Mouse (Mus musculus): ENCODE data around the gene Vav3. TPM values are rescaled to one million over a fixed set of nuclear protein-coding genes. Genes with fewer than 3 reads are reported as not detected.
A peak's percentile ranks its signal among the peaks of the same experiment; 100 is the strongest.
"Not testable (repeated sequence)": the region's sequence is repeated elsewhere in the genome, so short reads cannot be mapped to it uniquely, and the experiment has no call there.

The Vav3 gene
- total RNA-seq, 2 experiments from 2014 or later: 5.5 to 6.6 TPM

DNA sequence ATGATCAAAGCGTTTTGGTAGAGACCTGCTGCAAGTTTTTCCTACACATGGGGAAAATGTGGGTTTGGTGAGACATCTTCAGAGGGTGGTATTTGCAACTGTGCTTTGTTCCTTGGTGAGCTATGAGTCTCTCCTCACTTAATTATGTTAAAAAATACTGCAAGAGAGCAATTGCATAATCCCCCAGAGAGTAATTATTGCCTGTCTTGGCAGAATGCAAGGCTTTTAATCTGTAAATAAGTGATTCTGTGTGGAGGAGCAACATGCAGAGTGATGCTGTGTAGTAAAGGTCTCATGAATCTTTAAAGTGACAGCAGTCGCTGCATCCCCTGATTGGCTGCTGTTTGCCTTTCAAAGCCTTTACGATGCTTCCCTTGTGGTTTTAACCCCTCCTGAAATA, 80.6 kb downstream of the Vav3 start:
- no peak for ATAC-seq (replicated peaks; ENCODE audit: low FRiP score, low TSS enrichment, poor library complexity, severe bottlenecking)

DNA sequence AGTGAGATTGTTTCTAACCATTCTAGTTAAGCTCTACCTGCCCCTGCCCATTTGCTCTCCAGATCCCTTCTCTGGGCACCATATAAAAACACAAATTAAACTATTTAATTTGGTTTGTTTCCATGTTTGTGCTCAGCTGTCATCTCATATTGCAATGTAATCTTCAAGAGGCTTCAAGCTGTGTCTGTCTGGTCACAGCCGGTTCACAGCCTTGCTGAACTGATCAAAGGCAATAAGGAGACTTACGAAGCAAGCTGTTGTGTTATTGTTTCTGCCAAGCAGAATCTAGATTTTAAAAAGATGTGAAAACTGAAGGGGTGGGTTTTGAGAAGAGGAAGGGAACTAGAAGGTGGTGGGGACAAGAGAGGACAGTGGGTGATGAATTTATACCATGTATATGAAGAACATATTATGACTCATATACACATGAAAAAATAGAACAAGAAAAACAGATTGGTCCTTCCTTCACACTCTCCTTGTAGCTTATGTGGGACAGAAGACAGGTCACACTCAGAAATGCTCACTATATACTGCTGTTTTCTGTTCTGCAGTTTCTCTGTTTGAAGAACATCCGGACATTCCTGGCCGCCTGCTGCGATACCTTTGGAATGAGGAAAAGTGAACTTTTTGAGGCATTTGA, 83.1 kb downstream of the Vav3 start:
- ATAC-seq (replicated peaks; ENCODE audit: low FRiP score, low TSS enrichment, poor library complexity, severe bottlenecking): no peak

DNA sequence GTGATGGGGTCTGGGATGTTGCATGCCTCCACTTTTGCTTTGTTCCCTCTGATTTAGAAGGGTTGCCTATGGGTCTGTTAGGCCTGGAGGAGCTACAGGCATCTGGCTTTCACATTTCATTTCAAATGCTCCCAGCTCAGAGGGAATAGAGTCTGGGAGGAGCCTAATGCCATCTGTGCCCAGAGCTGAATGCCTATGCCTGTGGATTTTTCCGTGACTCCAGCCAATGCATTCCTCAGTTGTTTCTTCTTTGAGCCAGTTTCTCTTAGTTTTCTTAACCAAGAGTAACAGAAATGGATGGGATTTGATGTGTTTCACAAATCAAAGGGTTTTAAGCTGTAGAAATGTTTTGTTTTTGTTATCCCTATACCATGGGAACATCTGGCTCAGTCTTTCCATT, 90.8 kb downstream of the Vav3 start:
- ATAC-seq (replicated peaks; ENCODE audit: low FRiP score, low TSS enrichment, poor library complexity, severe bottlenecking): no peak

DNA sequence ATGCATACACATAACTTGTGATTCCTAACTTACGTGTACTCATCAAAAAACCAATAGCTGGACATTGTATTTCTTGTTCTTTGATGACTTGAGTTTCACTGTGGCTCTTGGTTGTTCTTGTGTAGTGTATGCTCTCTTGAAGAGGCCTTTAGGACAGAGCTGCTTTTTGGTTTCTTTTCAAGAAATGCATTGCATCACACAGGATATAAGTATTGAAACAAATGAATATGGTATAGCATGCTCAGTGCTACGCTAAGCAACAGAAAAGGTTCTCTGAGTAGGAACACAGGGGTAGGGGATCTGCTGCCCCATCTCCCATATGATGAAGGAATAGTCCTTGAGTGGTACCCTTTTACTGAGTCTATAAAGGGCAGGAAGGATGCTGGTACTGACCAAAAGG, 98.1 kb downstream of the Vav3 start:
- no peak for ATAC-seq (replicated peaks; ENCODE audit: low FRiP score, low TSS enrichment, poor library complexity, severe bottlenecking)

DNA sequence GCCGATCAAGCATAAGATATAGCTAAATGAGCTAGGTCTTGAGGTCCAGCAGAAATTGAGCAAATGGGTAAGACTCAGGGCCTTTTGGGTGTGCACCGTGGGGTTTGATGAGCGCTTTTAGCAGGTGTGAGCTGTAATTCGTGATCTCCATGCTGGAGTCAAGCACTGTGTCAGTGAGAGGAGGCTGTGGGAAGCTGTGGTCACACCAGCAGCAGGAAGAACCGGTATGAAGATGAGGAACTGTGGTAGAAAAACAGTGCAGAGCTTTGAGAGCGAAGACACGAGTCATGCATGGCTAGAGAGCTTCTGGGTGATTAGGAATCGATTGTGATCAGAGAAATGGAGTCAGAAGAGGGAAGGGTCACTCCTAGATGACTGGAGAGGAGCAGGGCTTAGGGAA, 98.8 kb downstream of the Vav3 start:
- ATAC-seq (replicated peaks; ENCODE audit: low FRiP score, low TSS enrichment, poor library complexity, severe bottlenecking): no peak

DNA sequence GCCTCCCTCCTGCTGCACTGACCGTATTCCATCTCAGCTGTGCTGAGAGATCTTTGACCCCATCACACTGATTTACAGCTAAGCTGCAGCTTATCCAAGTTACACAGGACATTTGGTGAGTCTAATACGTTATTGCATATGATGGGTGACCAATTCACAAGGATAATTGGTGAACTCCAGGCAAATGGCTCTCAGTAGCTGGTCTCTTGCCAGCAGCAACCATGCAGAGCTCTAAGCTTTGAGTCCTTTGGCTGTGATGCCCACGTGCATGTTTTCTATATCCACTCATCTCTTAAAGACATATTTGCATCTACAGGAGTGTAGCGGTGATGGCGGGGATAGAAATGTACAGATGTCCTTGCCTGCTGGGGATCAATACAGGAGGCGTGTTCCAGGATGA, 99.5 kb downstream of the Vav3 start:
- ATAC-seq (replicated peaks; ENCODE audit: low FRiP score, low TSS enrichment, poor library complexity, severe bottlenecking): no peak

DNA sequence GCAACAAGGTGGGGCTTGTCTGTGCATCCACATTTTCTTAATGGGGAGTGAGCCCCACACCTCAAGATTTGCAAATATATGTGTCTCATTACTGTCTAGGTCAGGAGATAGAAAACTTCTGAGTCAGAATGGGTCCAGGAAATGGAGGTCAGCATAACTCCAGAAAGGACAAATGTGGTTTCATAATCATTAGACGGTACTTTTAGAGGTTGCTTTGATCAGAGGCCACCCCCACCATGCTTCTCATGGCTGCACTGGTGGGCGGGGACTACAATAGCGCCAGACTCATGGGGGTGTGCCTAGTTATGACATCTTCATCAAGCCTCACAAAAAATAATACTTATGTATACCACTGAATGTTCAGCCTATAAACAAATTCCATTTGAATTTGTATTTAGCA, 103.6 kb downstream of the Vav3 start:
- no peak for ATAC-seq (replicated peaks; ENCODE audit: low FRiP score, low TSS enrichment, poor library complexity, severe bottlenecking)

DNA sequence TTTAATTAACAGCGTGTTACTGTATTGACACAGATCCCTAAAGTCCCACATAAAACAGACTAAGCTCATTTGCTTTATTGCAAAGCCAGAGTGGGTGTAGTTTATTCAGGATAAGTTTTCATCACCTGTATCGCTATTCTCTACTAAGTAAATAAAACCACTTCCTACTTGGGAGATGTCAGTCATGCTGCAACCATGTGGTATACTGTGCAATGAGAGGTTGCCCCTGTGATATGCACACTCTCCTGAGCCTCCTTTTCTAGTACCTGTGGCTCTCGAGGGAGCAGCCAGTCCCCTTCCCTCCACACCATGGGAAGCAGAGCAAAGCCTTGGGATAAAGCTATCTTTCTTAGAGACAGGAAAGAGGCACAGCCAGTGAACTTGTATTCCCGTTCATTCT, 106.5 kb downstream of the Vav3 start:
- no peak for ATAC-seq (replicated peaks; ENCODE audit: low FRiP score, low TSS enrichment, poor library complexity, severe bottlenecking)

DNA sequence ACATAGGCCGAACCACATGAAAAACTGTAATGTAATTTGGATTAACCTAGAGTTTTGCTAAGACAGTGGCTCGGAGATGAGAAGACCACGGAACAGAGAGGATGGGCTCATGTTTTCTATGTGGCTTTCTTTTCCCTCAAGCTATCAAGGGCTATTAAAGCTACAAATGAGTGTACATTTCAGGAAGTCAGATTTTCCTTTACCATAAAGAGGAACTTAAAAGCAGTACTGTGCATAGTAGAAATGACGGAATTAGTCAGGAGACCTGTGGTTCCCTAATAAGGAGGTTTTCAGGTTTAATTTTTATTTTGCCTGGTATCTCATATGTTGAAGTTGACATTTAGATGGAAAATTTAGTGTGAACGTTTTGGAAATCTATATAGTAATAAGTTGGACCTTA, 107.8 kb downstream of the Vav3 start:
- not testable (repeated sequence) for ATAC-seq (replicated peaks; ENCODE audit: low FRiP score, low TSS enrichment, poor library complexity, severe bottlenecking)

DNA sequence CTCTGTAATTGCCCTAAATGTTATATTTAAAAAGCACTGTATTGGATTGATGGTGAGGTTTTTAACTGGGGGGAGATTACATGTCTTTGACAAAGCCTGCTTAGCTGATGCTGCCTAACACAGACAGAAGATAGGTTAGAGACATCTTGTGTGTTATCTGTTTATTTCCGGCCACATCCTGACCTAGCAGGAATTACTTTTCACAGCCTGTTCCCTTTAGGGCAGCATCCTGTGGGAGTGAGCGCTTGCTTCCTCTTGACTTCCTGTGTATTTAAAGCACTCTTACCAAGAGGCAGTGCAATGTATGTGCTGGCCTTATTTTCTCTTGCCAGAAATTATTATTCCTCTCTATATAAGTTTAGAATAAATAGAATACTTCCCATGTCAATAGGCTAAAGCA, 111.5 kb downstream of the Vav3 start:
- ATAC-seq (replicated peaks; ENCODE audit: low FRiP score, low TSS enrichment, poor library complexity, severe bottlenecking): no peak

DNA sequence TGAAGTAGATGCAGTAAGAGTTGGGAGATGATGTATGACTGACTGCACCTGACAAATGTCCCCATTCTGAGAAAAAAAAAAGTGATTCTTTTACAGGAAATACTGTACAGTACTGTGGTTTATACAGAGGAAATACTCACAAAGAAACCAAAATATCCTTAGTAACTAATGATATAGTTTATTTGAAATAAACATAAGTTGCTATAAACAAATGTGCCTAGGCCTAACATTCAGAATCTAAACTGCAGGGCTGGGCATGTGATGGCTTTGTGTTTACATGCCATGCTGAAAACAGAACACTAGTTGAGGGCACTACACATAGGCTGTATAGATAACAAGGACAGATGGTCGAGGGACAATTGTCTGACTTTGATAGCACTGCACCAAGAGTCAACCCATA, 114.2 kb downstream of the Vav3 start:
- no peak for ATAC-seq (replicated peaks; ENCODE audit: low FRiP score, low TSS enrichment, poor library complexity, severe bottlenecking)

DNA sequence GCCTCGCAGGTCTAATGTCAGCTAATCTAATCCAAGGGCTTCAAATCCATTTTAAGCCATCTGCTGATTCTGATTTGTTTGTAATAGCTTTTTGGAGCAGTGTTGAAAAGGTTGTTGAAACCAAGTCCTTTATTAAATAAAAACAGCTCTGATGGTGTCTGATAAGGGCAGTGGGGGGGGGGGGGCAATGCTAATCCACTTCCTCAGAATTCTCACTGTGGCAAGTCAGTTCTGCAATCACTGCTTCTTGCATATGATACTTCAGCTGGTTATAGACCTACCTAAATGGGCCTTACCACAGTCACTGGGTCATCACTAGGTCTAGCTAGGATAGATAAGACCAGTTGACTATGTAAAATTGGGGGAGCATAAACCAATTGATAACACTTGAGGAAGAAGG, 115.9 kb downstream of the Vav3 start:
- no peak for ATAC-seq (replicated peaks; ENCODE audit: low FRiP score, low TSS enrichment, poor library complexity, severe bottlenecking)

DNA sequence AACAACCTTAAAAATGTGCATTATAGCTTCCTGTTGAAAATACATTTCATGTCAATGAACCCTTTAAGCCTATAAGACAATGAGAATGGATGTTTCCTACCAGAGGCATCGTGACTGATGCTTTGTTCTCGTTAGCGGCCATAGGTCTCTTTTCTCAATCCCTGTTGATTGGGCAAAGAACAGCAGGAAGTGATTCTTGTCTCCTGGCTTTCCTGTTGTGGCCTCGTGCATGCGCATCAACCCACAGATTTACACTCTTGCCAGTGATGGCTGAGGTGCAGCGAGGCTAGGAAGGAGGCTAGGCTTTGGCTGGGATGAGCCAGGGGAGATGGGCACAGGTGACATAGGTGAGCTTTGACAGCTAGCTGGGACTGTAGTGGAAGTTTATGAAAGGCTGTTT, 123.2 kb downstream of the Vav3 start:
- ATAC-seq (replicated peaks; ENCODE audit: low FRiP score, low TSS enrichment, poor library complexity, severe bottlenecking): no peak

DNA sequence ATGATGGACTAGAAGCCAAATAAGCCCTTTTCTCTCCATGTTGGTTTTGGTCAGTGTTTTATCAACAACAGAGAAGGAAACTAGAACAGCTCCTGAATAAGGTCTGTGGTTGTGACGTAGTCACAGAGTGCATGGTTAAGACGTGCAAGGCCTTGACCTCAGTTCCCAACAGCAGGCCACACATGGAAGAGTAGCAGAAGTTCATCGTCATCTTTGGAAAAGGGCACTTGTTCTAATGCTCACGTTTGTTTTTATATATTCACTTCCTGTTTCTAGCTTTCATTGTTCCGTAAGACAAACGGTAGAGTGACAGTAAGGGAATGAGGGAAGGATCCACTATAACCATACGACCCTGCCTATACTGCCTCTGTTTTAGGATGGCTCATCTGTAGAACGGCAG, 124.1 kb downstream of the Vav3 start:
- ATAC-seq (replicated peaks; ENCODE audit: low FRiP score, low TSS enrichment, poor library complexity, severe bottlenecking): no peak

DNA sequence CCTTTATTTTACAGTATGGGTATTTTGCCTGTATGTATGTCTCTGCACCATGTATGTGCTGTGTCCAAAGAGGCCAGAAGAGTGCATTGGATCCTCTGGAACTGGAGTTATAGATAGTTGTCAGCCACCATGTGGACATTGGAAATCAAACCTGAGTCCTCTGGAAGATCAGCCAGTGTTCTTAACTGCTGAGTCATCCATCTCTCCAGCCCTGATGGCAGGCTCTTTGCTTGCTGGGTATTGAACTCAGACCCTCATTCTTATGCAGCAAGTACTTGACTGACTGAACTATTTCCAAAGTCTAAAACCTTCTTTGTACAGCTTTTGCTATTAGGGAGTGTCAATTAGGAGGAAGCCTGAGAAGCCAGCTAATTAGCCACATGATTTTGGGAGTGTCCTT, 126.1 kb downstream of the Vav3 start:
- no peak for ATAC-seq (replicated peaks; ENCODE audit: low FRiP score, low TSS enrichment, poor library complexity, severe bottlenecking)

DNA sequence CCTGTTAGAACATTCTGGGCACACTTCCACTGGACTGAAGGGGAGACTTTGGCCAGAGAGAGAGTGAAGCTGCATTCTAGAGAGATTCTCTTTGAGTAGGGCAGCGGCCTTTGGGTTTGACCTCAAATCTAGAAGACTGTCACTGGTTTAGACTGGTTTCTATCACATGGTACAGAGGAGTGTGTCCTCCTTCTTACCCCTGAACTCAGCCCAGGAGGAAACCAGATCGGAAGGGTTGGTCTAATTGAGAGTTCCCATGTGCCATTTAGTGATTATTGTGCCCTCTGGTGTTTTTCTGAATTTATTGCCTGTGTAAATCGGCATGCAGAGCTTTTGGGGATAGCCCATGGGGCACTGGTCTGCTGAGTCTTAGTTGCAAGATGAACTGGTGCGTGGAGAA, 126.8 kb downstream of the Vav3 start:
- ATAC-seq (replicated peaks; ENCODE audit: low FRiP score, low TSS enrichment, poor library complexity, severe bottlenecking): peak; percentile 37; the same call in 1 of the 2 replicates

DNA sequence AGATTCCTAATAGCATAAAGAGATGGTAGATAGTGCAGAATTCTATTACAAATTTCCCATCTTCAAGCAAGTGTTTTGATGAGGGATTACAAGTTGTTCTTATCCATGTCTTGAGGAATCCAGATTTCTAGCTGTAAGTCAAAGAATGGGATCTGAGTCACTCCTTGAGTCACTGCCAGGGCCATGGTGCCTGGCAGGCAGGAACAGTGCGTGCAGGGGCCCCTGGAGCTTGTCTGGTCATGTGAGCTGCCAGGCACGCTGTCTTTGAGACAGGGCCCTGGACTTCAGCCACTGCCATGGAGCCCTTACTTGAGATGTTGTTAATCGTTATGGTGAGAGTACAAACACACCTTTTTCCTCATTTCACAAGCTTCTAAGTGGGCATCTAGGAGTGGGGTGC, 129.0 kb downstream of the Vav3 start:
- no peak for ATAC-seq (replicated peaks; ENCODE audit: low FRiP score, low TSS enrichment, poor library complexity, severe bottlenecking)

DNA sequence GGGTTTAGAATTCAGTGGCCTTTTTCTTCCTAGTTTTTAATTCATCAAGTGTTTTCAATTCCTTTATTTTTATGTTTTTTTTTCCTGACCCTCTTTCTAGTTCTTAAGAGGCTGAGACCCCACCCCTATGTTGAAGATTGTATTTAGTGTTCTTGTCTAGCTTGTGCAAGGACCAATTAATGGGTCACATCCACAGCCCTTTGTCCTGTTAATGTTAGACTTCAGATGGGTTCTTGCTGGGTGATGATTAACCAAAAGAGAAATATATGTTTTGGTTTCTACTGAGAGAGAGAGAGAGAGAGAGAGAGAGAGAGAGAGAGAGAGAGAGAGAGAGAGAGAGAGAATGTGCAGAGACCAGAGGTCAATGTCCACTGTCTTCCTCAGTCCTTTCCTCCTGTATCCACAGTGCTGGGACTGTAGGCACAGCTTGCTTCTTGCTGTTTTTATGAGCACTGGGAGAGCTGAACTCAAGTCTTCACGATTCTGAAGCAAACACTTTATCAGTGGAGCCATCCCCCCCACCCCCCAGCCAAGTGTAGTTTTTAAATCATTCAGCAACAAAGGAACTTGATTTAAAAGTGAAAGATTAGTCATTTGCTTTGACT, 130.3 kb downstream of the Vav3 start:
- no peak for ATAC-seq (replicated peaks; ENCODE audit: low FRiP score, low TSS enrichment, poor library complexity, severe bottlenecking)

DNA sequence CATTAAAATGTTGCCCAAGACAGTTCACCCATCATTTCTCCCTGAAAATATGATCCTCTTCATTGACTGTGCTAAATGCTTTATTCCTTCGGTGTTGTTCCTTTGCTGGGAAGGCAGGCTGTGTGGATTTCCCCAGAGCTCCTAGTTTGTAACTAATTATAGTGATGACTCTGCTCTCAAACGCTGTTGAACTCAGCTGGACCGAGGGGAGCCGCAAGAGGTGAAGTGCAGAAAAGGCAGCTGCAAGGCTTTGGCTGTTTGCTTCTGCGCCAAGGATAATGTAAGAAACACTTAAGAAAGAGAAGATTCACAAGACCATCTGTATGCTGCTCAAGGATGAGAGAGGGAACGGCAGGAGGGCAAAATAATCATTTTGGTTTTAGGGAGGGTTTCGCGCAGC, 136.1 kb downstream of the Vav3 start:
- no peak for ATAC-seq (replicated peaks; ENCODE audit: low FRiP score, low TSS enrichment, poor library complexity, severe bottlenecking)

DNA sequence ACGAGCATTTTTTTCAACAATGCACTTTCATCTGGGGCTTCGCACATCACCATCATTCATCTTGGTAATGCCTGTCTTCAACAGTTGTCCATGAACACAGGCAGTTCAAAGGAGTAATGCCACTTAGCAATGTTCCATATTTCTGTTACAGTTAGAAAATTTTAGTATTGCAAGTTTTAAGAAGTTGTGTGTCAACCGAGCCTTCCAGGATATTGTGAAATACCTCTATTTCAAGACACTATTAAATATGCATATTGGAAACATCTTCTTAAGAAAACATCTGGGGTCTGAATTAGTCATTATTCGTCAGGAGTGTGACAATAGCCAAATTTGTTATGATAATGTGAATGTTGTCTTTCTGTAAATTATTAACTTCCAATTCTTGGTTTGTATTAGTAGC, 137.8 kb downstream of the Vav3 start:
- ATAC-seq (replicated peaks; ENCODE audit: low FRiP score, low TSS enrichment, poor library complexity, severe bottlenecking): no peak

DNA sequence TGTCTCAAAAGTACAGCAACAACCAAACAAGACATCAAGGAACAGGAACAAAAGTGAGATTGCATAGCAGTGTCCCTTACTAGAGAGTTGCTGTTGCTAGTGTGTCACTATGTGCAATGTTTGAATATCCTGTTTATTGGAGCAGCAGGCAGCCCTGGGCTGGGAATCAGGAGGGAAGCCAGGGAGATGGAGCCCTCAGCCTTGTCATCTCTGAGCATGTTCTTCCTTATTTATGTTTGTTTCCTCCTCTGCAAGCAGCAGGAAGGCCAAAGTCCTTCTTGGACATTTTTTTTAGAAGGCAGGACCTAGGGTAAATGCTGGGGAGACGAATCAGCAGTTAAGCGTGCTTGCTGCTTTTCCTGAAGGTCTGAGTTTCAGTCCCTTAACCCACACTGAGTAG, 140.2 kb downstream of the Vav3 start:
- no peak for ATAC-seq (replicated peaks; ENCODE audit: low FRiP score, low TSS enrichment, poor library complexity, severe bottlenecking)

DNA sequence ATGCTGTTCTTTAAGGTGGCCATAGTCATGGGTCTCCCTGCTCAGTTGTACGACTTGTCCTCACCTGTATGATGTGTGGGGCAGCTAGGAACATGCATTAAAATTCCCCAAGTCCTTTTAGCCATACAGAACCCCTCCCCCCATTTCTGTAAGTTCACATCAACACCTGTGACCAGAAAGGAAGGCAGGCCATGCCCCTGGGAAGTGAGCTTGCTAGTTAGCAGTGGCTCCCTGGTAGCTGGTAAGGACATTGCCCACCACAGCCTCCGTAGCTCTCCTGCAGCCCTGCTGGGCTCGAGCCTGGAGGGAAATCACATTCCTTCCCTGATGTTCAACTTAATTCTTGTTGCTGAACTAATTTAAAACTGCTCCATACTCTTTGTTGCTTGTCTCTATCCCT, 146.3 kb downstream of the Vav3 start:
- no peak for ATAC-seq (replicated peaks; ENCODE audit: low FRiP score, low TSS enrichment, poor library complexity, severe bottlenecking)
